Mouse (Mus musculus): Measurements from ENCODE around the gene Slx1b. TPM values are rescaled to one million over a fixed set of nuclear protein-coding genes. Genes with fewer than 3 reads are reported as not detected.

Slx1b gene
- polyA plus RNA-seq, 1 experiment from 2014 or later = 4.6 TPM

DNA sequence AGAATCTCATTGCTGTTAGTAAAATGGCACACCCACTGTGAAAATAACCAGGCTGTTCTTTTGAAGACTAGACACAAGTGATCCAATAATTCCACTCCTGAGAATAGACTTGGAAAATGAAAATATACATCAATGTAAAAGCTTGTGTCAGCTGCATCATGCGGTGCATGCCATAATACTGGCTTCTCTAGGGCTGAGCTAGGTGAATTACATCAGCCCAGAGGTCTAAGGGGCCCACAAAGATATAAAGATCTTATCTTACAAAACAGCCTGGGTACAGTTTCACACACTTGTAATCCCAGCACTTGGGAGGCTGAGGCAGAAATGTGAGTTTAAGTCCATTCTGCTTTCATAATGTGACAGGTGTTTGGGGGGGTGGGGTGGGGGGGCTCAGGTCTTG lies 38.1 kb downstream of the Slx1b start:
- no peak overlapping the region for H3K4me3 ChIP-seq (ENCODE audit: control insufficient read depth in 1 of 2, insufficient read depth in 1 of 2, low read depth in 1 of 2, low read length in 2 of 2)
- no peaks in the 10 kb centered on the region for H3K9me3 ChIP-seq (ENCODE audit: control insufficient read depth, low read length)
- no peak overlapping the region for H3K4me2 ChIP-seq (ENCODE audit: low read length)
- H3K4me1 ChIP-seq (ENCODE audit: control insufficient read depth in 2 of 2, insufficient read depth in 2 of 2, low read length in 2 of 2) = no peaks in the 10 kb centered on the region
- H3K36me3 ChIP-seq (ENCODE audit: control insufficient read depth, insufficient read depth, low read length) = 0 out of 2 replicates have a peak, but pooled peaks cover 4% of the 10 kb centered on the region
- no peak overlapping the region for H3K27ac ChIP-seq (replicated peaks in 1 of 2; ENCODE audit: control insufficient read depth in 1 of 2, insufficient read depth in 1 of 2, low read depth in 2 of 2, low read length in 2 of 2)
- no peaks in the 10 kb centered on the region for H3K27me3 ChIP-seq (ENCODE audit: control insufficient read depth, insufficient read depth, low read length)
- no peak for ATAC-seq (ENCODE audit: insufficient number of reproducible peaks, insufficient read depth, low FRiP score, low read depth)
- no peak overlapping the region for H3K9ac ChIP-seq (ENCODE audit: low read length)
- 92% methylated on average over 1 of the region's 1 CpGs for WGBS

DNA sequence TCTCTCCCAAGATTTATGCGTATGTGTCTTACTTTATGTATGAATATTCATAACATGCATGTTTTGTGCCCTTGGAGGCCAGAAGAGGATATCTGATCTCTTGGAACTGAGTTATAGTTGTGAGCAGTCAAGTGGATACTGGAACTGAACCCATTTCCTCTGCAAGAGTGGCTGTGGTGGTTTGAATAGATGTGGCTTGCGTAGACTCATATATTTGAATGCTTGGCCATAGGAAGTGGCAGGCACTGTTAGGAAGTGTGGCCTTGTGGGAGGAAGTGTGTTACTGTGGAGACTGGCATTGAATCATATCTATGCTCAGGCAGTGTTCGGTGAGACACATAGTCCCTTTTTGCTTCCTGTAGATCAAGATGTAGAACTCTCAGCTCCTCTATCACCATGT lies 39.9 kb downstream of the Slx1b start:
- 76% methylated on average over 3 of the region's 3 CpGs for WGBS
- H3K27me3 ChIP-seq (ENCODE audit: control insufficient read depth, insufficient read depth, low read length) = no peaks in the 10 kb centered on the region
- no peaks in the 10 kb centered on the region for H3K4me1 ChIP-seq (ENCODE audit: control insufficient read depth in 2 of 2, insufficient read depth in 2 of 2, low read length in 2 of 2)
- no peak for ATAC-seq (ENCODE audit: insufficient number of reproducible peaks, insufficient read depth, low FRiP score, low read depth)
- H3K27ac ChIP-seq (replicated peaks in 1 of 2; ENCODE audit: control insufficient read depth in 1 of 2, insufficient read depth in 1 of 2, low read depth in 2 of 2, low read length in 2 of 2) = no peak overlapping the region
- H3K4me3 ChIP-seq (ENCODE audit: control insufficient read depth in 1 of 2, insufficient read depth in 1 of 2, low read depth in 1 of 2, low read length in 2 of 2) = no peak overlapping the region
- H3K9ac ChIP-seq (ENCODE audit: low read length) = no peak overlapping the region
- no peaks in the 10 kb centered on the region for H3K36me3 ChIP-seq (ENCODE audit: control insufficient read depth, insufficient read depth, low read length)
- H3K9me3 ChIP-seq (ENCODE audit: control insufficient read depth, low read length) = no peaks in the 10 kb centered on the region
- no peak overlapping the region for H3K4me2 ChIP-seq (ENCODE audit: low read length)

DNA sequence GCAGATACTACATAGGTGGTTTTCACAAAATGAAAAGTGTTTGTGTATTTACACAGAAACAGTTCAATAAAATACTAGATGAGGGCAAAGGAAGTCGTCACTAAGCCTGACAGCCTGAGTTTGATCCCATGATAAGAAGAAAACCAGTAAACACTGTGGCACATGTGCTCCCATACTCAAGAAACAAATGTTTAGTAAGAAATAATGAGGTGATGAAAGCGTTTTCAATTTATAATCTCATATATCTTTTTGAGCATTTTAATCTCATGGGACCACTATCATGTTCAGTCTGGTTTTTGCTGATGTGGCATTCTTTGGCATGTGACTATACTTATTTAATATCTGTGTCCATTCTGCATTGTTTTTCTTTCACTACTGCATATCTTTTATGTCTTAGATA lies 41.6 kb downstream of the Slx1b start:
- no peak overlapping the region for H3K4me2 ChIP-seq (ENCODE audit: low read length)
- no peak for ATAC-seq (ENCODE audit: insufficient number of reproducible peaks, insufficient read depth, low FRiP score, low read depth)

DNA sequence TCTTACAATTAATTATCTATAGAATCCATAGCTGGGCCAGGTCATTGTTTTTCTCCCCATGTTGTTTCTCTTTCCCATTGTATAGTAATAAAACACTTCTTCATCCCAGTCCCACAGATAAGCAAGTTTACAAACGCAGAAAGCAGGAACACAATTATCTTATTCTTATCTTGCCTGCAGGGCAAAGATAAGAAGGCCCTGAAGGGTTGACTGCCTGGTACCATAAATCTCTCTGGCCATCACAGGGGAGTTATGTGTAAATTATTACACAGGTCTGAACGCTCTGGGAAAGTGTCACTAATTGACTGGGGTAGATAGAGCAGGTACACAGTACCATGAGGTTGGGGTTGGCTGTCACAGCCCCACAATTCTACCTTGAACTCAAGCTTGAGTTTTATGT lies 44.7 kb downstream of the Slx1b start:
- Histone ChIP-seq H3K36me3 (ENCODE audit: control insufficient read depth, insufficient read depth, low read length) (no peaks in the 10 kb centered on the region), H3K9ac (ENCODE audit: low read length) (no peak overlapping the region), H3K27me3 (ENCODE audit: control insufficient read depth, insufficient read depth, low read length) (no peaks in the 10 kb centered on the region), H3K27ac (replicated peaks in 1 of 2; ENCODE audit: control insufficient read depth in 1 of 2, insufficient read depth in 1 of 2, low read depth in 2 of 2, low read length in 2 of 2) (no peak overlapping the region), H3K4me1 (ENCODE audit: control insufficient read depth in 2 of 2, insufficient read depth in 2 of 2, low read length in 2 of 2) (peaks cover 0 to 12% of the 10 kb centered on the region in 2 experiments; a peak in 2 of 4 replicates), H3K4me2 (ENCODE audit: low read length) (no peak overlapping the region), H3K9me3 (ENCODE audit: control insufficient read depth, low read length) (no peaks in the 10 kb centered on the region), H3K4me3 (ENCODE audit: control insufficient read depth in 1 of 2, insufficient read depth in 1 of 2, low read depth in 1 of 2, low read length in 2 of 2) (no peak overlapping the region)
- no peak for ATAC-seq (ENCODE audit: insufficient number of reproducible peaks, insufficient read depth, low FRiP score, low read depth)
- 52% methylated on average over 2 of the region's 2 CpGs for WGBS

More for the DNA sequence above, 41.6 kb downstream of the Slx1b start:
- Histone ChIP-seq H3K36me3 (ENCODE audit: control insufficient read depth, insufficient read depth, low read length) (no peaks in the 10 kb centered on the region), H3K9me3 (ENCODE audit: control insufficient read depth, low read length) (no peaks in the 10 kb centered on the region), H3K4me1 (ENCODE audit: control insufficient read depth in 2 of 2, insufficient read depth in 2 of 2, low read length in 2 of 2) (peaks cover 0 to 7% of the 10 kb centered on the region in 2 experiments; a peak in 2 of 4 replicates), H3K4me3 (ENCODE audit: control insufficient read depth in 1 of 2, insufficient read depth in 1 of 2, low read depth in 1 of 2, low read length in 2 of 2) (no peak overlapping the region), H3K9ac (ENCODE audit: low read length) (no peak overlapping the region), H3K27me3 (ENCODE audit: control insufficient read depth, insufficient read depth, low read length) (no peaks in the 10 kb centered on the region), H3K27ac (replicated peaks in 1 of 2; ENCODE audit: control insufficient read depth in 1 of 2, insufficient read depth in 1 of 2, low read depth in 2 of 2, low read length in 2 of 2) (no peak overlapping the region)
- 83% methylated on average over 2 of the region's 2 CpGs for WGBS

DNA sequence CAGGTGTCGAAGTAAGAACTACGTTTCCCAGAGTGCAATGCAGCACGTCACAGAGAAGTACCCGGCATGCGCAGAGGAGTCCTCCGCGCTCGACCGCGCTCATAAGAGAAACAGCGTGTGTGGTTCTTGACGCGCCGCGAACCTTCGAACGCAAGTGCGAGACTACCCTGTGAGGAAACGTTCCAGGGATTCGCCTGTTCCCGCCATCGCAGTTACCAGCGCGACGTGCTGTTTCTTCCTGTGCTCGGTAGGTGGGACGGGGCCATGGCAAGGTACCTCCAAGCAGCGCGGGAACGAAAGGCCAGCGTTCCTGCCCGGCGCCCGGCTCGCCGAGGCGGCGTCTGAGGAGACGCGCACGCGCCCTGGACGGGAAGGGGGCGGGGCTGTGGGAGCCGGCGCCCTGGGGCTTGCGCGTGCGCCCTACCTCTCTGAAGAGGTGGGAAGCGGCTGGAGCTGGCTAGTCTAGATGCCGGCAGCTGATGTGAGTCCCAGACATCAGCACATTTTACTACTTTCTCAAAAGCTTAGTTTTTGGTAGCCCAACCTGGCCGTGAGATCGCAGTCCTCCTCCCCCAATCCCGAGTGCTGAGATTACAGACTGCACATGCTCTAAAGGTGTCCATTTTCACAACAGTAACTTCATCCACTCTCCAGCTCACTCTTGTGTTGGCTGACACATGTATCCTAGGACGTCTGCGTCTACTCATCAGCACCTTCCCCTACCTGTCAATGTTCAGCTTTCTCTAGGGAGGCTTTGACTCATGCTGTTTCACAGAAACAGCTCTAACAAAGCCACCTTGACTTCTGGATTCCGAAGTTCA lies 46.1 kb downstream of the Slx1b start, which contains the start of gene Sgf29:
Gene Sgf29 (plus strand): TSS at position 79 of the 821 bp plus-strand sequence.
- no peaks in the 10 kb centered on the region for H3K27me3 ChIP-seq (ENCODE audit: control insufficient read depth, insufficient read depth, low read length)
- H3K9ac ChIP-seq (ENCODE audit: low read length) = peak within 1 kb of the TSS; percentile 68
- ATAC-seq (ENCODE audit: insufficient number of reproducible peaks, insufficient read depth, low FRiP score, low read depth) = peak; percentile 96
- peaks cover 0 to 12% of the 10 kb centered on the region in 2 experiments; a peak in 2 of 4 replicates for H3K4me1 ChIP-seq (ENCODE audit: control insufficient read depth in 2 of 2, insufficient read depth in 2 of 2, low read length in 2 of 2)
- H3K4me3 ChIP-seq (ENCODE audit: control insufficient read depth in 1 of 2, insufficient read depth in 1 of 2, low read depth in 1 of 2, low read length in 2 of 2) = peak within 1 kb of the TSS; percentile 54 to 72
- H3K4me2 ChIP-seq (ENCODE audit: low read length) = peak within 1 kb of the TSS; percentile 87
- under 1% methylated on average over 56 of the region's 57 CpGs for WGBS
- no peaks in the 10 kb centered on the region for H3K9me3 ChIP-seq (ENCODE audit: control insufficient read depth, low read length)
- H3K27ac ChIP-seq (replicated peaks in 1 of 2; ENCODE audit: control insufficient read depth in 1 of 2, insufficient read depth in 1 of 2, low read depth in 2 of 2, low read length in 2 of 2) = peak within 1 kb of the TSS; percentile 88 to 95
- H3K36me3 ChIP-seq (ENCODE audit: control insufficient read depth, insufficient read depth, low read length) = no peaks in the 10 kb centered on the region

DNA sequence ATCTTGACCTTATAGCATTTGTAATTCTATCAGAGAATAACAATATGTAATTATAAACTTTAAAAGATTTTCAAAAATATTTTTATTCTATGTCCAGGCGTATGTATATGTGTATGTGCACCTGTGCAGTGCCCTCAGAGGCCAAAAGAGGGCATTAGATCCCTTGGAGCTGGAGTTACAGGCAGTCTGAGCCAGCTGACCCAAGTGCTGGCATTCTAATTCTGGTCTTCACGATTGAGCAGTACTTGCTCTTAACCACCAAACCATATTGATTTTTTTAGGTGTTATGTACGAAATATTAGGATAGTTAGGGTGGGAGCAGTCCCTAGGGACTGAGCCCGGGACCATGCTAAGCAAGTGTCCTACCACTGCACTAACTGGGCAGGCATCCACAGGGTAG lies 47.1 kb downstream of the Slx1b start:
- H3K4me2 ChIP-seq (ENCODE audit: low read length) = peak overlapping the region; percentile 87
- H3K9ac ChIP-seq (ENCODE audit: low read length) = no peak overlapping the region
- no peaks in the 10 kb centered on the region for H3K9me3 ChIP-seq (ENCODE audit: control insufficient read depth, low read length)
- peak overlapping the region in 1 of 2 experiments; percentile 54; a peak in 1 of 4 replicates for H3K4me3 ChIP-seq (ENCODE audit: control insufficient read depth in 1 of 2, insufficient read depth in 1 of 2, low read depth in 1 of 2, low read length in 2 of 2)
- 78% methylated on average over 4 of the region's 4 CpGs for WGBS
- H3K27me3 ChIP-seq (ENCODE audit: control insufficient read depth, insufficient read depth, low read length) = no peaks in the 10 kb centered on the region
- no peak for ATAC-seq (ENCODE audit: insufficient number of reproducible peaks, insufficient read depth, low FRiP score, low read depth)
- no peaks in the 10 kb centered on the region for H3K36me3 ChIP-seq (ENCODE audit: control insufficient read depth, insufficient read depth, low read length)
- peaks cover 0 to 12% of the 10 kb centered on the region in 2 experiments; a peak in 2 of 4 replicates for H3K4me1 ChIP-seq (ENCODE audit: control insufficient read depth in 2 of 2, insufficient read depth in 2 of 2, low read length in 2 of 2)
- H3K27ac ChIP-seq (replicated peaks in 1 of 2; ENCODE audit: control insufficient read depth in 1 of 2, insufficient read depth in 1 of 2, low read depth in 2 of 2, low read length in 2 of 2) = no peak overlapping the region

DNA sequence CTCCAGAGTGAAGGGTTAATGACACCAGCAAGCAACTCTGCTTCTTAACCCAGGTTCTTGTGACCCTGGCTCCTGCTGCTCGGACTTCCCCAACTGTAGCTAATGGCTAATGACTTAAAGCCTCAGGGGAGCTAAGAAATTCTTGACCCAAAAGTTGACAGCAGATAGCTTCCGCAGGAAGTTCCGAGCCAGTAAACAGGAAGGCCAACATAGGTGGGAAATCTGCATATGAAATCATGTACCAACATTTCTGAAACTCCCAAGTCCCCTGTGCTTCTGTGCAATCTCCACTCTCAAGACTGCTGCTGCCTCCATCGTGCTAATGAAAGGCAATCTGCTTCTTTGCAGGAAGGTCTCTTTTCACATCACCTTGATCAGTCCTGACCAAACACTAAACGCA lies 49.9 kb downstream of the Slx1b start:
- Histone ChIP-seq H3K4me1 (ENCODE audit: control insufficient read depth in 2 of 2, insufficient read depth in 2 of 2, low read length in 2 of 2) (peaks cover 0 to 12% of the 10 kb centered on the region in 2 experiments; a peak in 2 of 4 replicates), H3K9me3 (ENCODE audit: control insufficient read depth, low read length) (no peaks in the 10 kb centered on the region), H3K4me3 (ENCODE audit: control insufficient read depth in 1 of 2, insufficient read depth in 1 of 2, low read depth in 1 of 2, low read length in 2 of 2) (no peak overlapping the region), H3K4me2 (ENCODE audit: low read length) (no peak overlapping the region), H3K27me3 (ENCODE audit: control insufficient read depth, insufficient read depth, low read length) (no peaks in the 10 kb centered on the region), H3K9ac (ENCODE audit: low read length) (no peak overlapping the region), H3K27ac (replicated peaks in 1 of 2; ENCODE audit: control insufficient read depth in 1 of 2, insufficient read depth in 1 of 2, low read depth in 2 of 2, low read length in 2 of 2) (no peak overlapping the region), H3K36me3 (ENCODE audit: control insufficient read depth, insufficient read depth, low read length) (no peaks in the 10 kb centered on the region)
- ATAC-seq (ENCODE audit: insufficient number of reproducible peaks, insufficient read depth, low FRiP score, low read depth) = no peak
- WGBS = 56% methylated on average over 5 of the region's 5 CpGs
